ENCODE assay signal across 17 mouse cellular contexts in genomic region chr4:138968772-138969556, GRCm38 (mm10). TPM values are rescaled to one million over a fixed set of nuclear protein-coding genes. Genes with fewer than 3 reads are reported as not detected.
DNase-seq lines count a peak whose midpoint lies in the region; ATAC-seq lines count a peak whose summit lies in the region.
"Had no signal": no experiment of that assay in that cellular context is flagged by ENCODE, and none has a peak within 500 bp of the region (broad histone marks: within the 10 kb centered on the region; RNA-seq: fewer than 3 reads in every experiment).

No protein-coding gene starts in this region.

- no peaks in the 10 kb centered on the region for H3K9me3 ChIP-seq in lung, embryonic 15.5 days
- H3K9me3 ChIP-seq in stomach, embryonic 16.5 days (replicated peaks; ENCODE audit: control insufficient read depth, low read length): no peaks in the 10 kb centered on the region
- H3K9me3 ChIP-seq: embryonic facial prominence, embryonic 15.5 days; forebrain, embryonic 13.5 days; hindbrain, embryonic 10.5 days; midbrain, embryonic 15.5 days; neural tube, embryonic 15.5 days had no signal

- H3K4me1 ChIP-seq in lung, embryonic 15.5 days: peaks cover 36% of the 10 kb centered on the region
- H3K4me1 ChIP-seq in stomach, embryonic 16.5 days (ENCODE audit: control insufficient read depth, insufficient read depth, low read length): peaks cover 20% of the 10 kb centered on the region; the same call in 1 of the 2 replicates

- no peak overlapping the region for H3K9ac ChIP-seq in lung, embryonic 15.5 days
- H3K9ac ChIP-seq in stomach, embryonic 16.5 days (ENCODE audit: low read length): peak overlapping the region; percentile 46; the same call in 1 of the 2 replicates
- H3K9ac ChIP-seq: embryonic facial prominence, embryonic 15.5 days; forebrain, embryonic 13.5 days; midbrain, embryonic 15.5 days; neural tube, embryonic 15.5 days had no signal

- no peaks in the 10 kb centered on the region for H3K36me3 ChIP-seq in lung, embryonic 15.5 days
- H3K36me3 ChIP-seq in stomach, embryonic 16.5 days (ENCODE audit: control insufficient read depth, insufficient read depth, low read length): no peaks in the 10 kb centered on the region
- H3K36me3 ChIP-seq: embryonic facial prominence, embryonic 15.5 days; hindbrain, embryonic 10.5 days; midbrain, embryonic 15.5 days; neural tube, embryonic 15.5 days had no signal

- 42% methylated on average over 16 of the region's 16 CpGs for WGBS in lung, embryonic 15.5 days
- WGBS in stomach, embryonic 16.5 days: 44% methylated on average over 16 of the region's 16 CpGs

- no peak overlapping the region for H3K4me2 ChIP-seq in lung, embryonic 15.5 days
- H3K4me2 ChIP-seq in stomach, embryonic 16.5 days (ENCODE audit: low read depth, low read length): peak overlapping the region; percentile 48
- H3K4me2 ChIP-seq: embryonic facial prominence, embryonic 15.5 days; forebrain, embryonic 13.5 days; midbrain, embryonic 15.5 days; neural tube, embryonic 15.5 days had no signal

- H3K27me3 ChIP-seq in lung, embryonic 15.5 days: no peaks in the 10 kb centered on the region
- H3K27me3 ChIP-seq in stomach, embryonic 16.5 days (ENCODE audit: control insufficient read depth, insufficient read depth, low read length): no peaks in the 10 kb centered on the region
- H3K27me3 ChIP-seq: embryonic facial prominence, embryonic 15.5 days; forebrain, embryonic 13.5 days; midbrain, embryonic 15.5 days had no signal

- H3K4me3 ChIP-seq in lung, embryonic 15.5 days: no peak overlapping the region
- H3K4me3 ChIP-seq in stomach, embryonic 16.5 days (replicated peaks; ENCODE audit: low read length): peak overlapping the region; percentile 39
- H3K4me3 ChIP-seq: embryonic facial prominence, embryonic 15.5 days; forebrain, embryonic 13.5 days; gastrocnemius, adult 2 months; hindbrain, embryonic 10.5 days; midbrain, embryonic 15.5 days; neural tube, embryonic 15.5 days had no signal

- no peak for DNase-seq in lung, postnatal 4 days
- peak; percentile 44 for DNase-seq in kidney, adult 11 months
- peak; percentile 47 to 76 for DNase-seq in kidney, postnatal 25 days
- no peak for DNase-seq in thymus, postnatal 14 days
- DNase-seq in neural tube, embryonic 10.5 days (ENCODE audit: extremely low spot score, low spot score): no peak
- no peak for DNase-seq in ovary, postnatal 36 days (ENCODE audit: low spot score)
- DNase-seq: adrenal gland, postnatal 25 days; gastrocnemius, adult 2 months; right cerebral cortex, postnatal 14 days had no signal

- H3K27ac ChIP-seq in lung, embryonic 15.5 days: peak overlapping the region; percentile 37; the same call in 1 of the 2 replicates
- peak overlapping the region; percentile 61 for H3K27ac ChIP-seq in stomach, embryonic 16.5 days (ENCODE audit: low read length)
- H3K27ac ChIP-seq: embryonic facial prominence, embryonic 15.5 days; forebrain, embryonic 13.5 days; gastrocnemius, adult 2 months; hindbrain, embryonic 10.5 days; midbrain, embryonic 15.5 days; neural tube, embryonic 15.5 days had no signal

- ATAC-seq in lung, embryonic 15.5 days (ENCODE audit: borderline replicate concordance, extremely low read depth, low FRiP score, low TSS enrichment): no peak
- no peak for ATAC-seq in stomach, embryonic 16.5 days (ENCODE audit: insufficient read depth, low FRiP score)
- ATAC-seq: forebrain, embryonic 13.5 days; midbrain, embryonic 15.5 days; Patski had no signal

RNA-seq across cellular contexts. Expression of gene Rnf186, which starts 2.1 kb away (rescaled TPM):
- polyA plus RNA-seq in lung, embryonic 15.5 days (2015; fragmentation: Nextera tagmentation; extraction: Ambion mirVana): 2.2 and 2.3 TPM in 2 replicates
- polyA plus RNA-seq in stomach, embryonic 16.5 days (2015; fragmentation: Nextera tagmentation; extraction: Ambion mirVana): 19.3 and 25.1 TPM in 2 replicates
- polyA plus RNA-seq: hindbrain, embryonic 10.5 days; neural tube, embryonic 15.5 days; Patski had no signal

RNA-seq across cellular contexts. Expression of gene Tmco4, which starts 3.7 kb away (rescaled TPM):
- polyA plus RNA-seq in lung, embryonic 15.5 days (2015; fragmentation: Nextera tagmentation; extraction: Ambion mirVana): 4.1 and 5.4 TPM in 2 replicates
- 12.7 and 16.4 TPM in 2 replicates for polyA plus RNA-seq in stomach, embryonic 16.5 days (2015; fragmentation: Nextera tagmentation; extraction: Ambion mirVana)

RNA-seq across cellular contexts. Expression of gene Otud3, which starts 55.2 kb away (rescaled TPM):
- 3.7 TPM in 2 replicates for polyA plus RNA-seq in lung, embryonic 15.5 days (2015; fragmentation: Nextera tagmentation; extraction: Ambion mirVana)
- polyA plus RNA-seq in stomach, embryonic 16.5 days (2015; fragmentation: Nextera tagmentation; extraction: Ambion mirVana): 3.5 and 3.7 TPM in 2 replicates

Comparison
In these comparisons a context has a peak if more than half of its experiments do, and no peak if none do; other contexts are left out.
1. DNase-seq: peak in kidney, adult 11 months (single experiment) and kidney, postnatal 25 days (2 of 2); none in lung, postnatal 4 days (0 of 2), thymus, postnatal 14 days (single experiment), neural tube, embryonic 10.5 days (single experiment) and ovary, postnatal 36 days (single experiment).